Mouse (Mus musculus): ENCODE data around the gene Ctf2. TPM values are rescaled to one million over a fixed set of nuclear protein-coding genes. Genes with fewer than 3 reads are reported as not detected.

The Ctf2 gene
- polyA plus RNA-seq, 2 experiments, result 0.03 to 0.34 TPM

DNA sequence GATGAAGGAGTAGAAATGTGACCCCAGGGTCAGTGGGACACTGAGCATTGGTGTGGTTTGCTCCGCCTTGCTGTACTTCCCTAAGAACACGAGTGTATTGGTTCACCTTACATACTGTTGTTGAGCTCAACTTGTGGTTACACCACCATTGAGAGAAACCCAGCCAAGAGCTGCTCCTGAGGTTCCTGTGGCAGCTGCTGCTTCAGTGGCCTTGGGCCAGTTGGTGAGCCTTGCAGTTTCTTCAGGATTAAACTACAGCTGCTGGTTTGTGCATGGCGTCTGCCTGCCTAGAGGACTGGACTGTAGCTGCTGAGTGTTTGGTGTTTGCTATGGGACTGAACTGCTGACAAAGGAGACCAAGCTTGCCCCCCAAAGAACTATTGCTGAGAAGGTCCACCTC, 20.5 kb downstream of the Ctf2 start:
- no peak overlapping the region for H3K9ac ChIP-seq (ENCODE audit: low read depth, low read length, severe bottlenecking)
- peaks cover 23% of the 10 kb centered on the region for H3K36me3 ChIP-seq (ENCODE audit: control insufficient read depth, insufficient read depth, low read length)
- no peak for ATAC-seq (ENCODE audit: low FRiP score, low read depth)
- H3K4me1 ChIP-seq (ENCODE audit: control insufficient read depth, insufficient read depth, low read length), result peaks cover 43% of the 10 kb centered on the region
- DNase-seq (ENCODE audit: low spot score), result peak; percentile 38
- peak overlapping the region; percentile 96 for H3K27ac ChIP-seq (replicated peaks; ENCODE audit: low read depth, low read length)
- WGBS, result 67% methylated on average over 3 of the region's 3 CpGs
- TF ChIP-seq POLR2A (IDR thresholded peaks at IDR 0.05; ENCODE audit: borderline replicate concordance, extremely low read depth, insufficient read depth, insufficient read length), result no peak
- H3K4me3 ChIP-seq (replicated peaks; ENCODE audit: low read length), result no peak overlapping the region
- no peaks in the 10 kb centered on the region for H3K9me3 ChIP-seq (ENCODE audit: control insufficient read depth, low read length)
- H3K27me3 ChIP-seq (ENCODE audit: control insufficient read depth, insufficient read depth, low read length), result no peaks in the 10 kb centered on the region
- H3K4me2 ChIP-seq (replicated peaks; ENCODE audit: low read depth, low read length, severe bottlenecking), result peak overlapping the region; percentile 62

DNA sequence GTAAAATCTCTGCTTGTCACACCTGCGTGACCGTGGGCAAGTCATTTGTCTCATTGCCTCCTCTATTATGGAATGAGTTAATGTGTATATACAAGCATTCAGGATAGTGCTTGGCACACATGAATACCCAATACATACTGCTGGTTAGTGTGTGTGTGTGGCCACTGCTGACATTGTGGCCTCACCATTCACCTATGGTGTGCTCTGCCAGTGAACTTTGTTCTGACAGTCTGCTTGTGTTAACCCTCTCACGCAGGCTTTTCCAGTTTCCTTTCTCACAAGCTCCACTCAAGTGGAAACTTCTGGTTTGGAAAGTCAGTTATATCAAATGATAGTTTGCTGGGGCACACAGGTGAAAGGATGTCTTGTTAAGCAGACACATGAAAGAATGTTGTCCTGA, 20.9 kb downstream of the Ctf2 start:
- DNase-seq (ENCODE audit: low spot score), result no peak
- TF ChIP-seq POLR2A (IDR thresholded peaks at IDR 0.05; ENCODE audit: borderline replicate concordance, extremely low read depth, insufficient read depth, insufficient read length), result no peak
- H3K4me2 ChIP-seq (replicated peaks; ENCODE audit: low read depth, low read length, severe bottlenecking), result no peak overlapping the region
- no peak for ATAC-seq (ENCODE audit: low FRiP score, low read depth)
- peaks cover 24% of the 10 kb centered on the region for H3K36me3 ChIP-seq (ENCODE audit: control insufficient read depth, insufficient read depth, low read length)
- peaks cover 43% of the 10 kb centered on the region for H3K4me1 ChIP-seq (ENCODE audit: control insufficient read depth, insufficient read depth, low read length)
- 89% methylated on average over 3 of the region's 3 CpGs for WGBS
- peak overlapping the region; percentile 96 for H3K27ac ChIP-seq (replicated peaks; ENCODE audit: low read depth, low read length)
- H3K9me3 ChIP-seq (ENCODE audit: control insufficient read depth, low read length), result no peaks in the 10 kb centered on the region
- H3K4me3 ChIP-seq (replicated peaks; ENCODE audit: low read length), result no peak overlapping the region
- H3K27me3 ChIP-seq (ENCODE audit: control insufficient read depth, insufficient read depth, low read length), result no peaks in the 10 kb centered on the region
- no peak overlapping the region for H3K9ac ChIP-seq (ENCODE audit: low read depth, low read length, severe bottlenecking)

DNA sequence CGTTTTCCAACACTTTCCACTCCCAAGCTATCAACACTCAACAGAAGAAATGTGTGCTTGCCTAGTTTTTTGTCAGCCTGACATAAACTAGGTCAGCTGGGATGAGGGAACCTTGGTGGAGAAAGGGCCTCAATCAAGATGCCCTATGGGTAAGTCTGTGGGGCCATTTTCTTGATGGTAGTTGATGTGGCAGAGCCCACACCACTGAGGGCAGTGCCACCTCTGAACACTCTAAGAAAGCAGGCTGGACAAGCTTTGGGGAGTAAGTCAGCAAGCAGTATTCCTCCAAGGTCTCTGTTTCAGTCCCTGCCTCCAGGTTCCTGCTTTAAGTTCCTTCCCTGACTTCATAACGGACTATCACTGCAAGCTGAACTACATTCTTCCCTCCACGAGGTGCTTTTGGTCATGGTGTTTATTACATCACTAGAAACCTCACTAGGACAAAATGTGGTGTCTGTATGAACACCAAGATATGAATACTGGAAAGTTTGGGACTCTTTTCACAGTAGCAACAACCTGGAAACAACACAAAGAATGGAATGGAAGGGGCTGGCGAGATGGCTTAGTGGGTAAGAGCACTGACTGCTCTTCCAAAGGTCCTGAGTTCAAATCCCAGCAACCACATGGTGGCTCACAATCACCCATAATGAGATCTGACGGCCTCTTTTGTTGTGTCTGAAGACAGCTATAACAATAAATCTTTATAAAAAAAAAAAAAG, 22.5 kb downstream of the Ctf2 start:
- 74% methylated on average over 5 of the region's 5 CpGs for WGBS
- H3K27ac ChIP-seq (replicated peaks; ENCODE audit: low read depth, low read length), result peak overlapping the region; percentile 98
- no peak for TF ChIP-seq POLR2A (IDR thresholded peaks at IDR 0.05; ENCODE audit: borderline replicate concordance, extremely low read depth, insufficient read depth, insufficient read length)
- H3K4me2 ChIP-seq (replicated peaks; ENCODE audit: low read depth, low read length, severe bottlenecking), result peak overlapping the region; percentile 87
- H3K4me3 ChIP-seq (replicated peaks; ENCODE audit: low read length), result peak overlapping the region; percentile 83
- H3K27me3 ChIP-seq (ENCODE audit: control insufficient read depth, insufficient read depth, low read length), result no peaks in the 10 kb centered on the region
- H3K9ac ChIP-seq (ENCODE audit: low read depth, low read length, severe bottlenecking), result 0 out of 2 replicates have a peak overlapping the region, but pooled peaks have one; percentile 92
- ATAC-seq (ENCODE audit: low FRiP score, low read depth), result no peak
- H3K9me3 ChIP-seq (ENCODE audit: control insufficient read depth, low read length), result no peaks in the 10 kb centered on the region
- peaks cover 43% of the 10 kb centered on the region for H3K4me1 ChIP-seq (ENCODE audit: control insufficient read depth, insufficient read depth, low read length)
- no peak for DNase-seq (ENCODE audit: low spot score)
- H3K36me3 ChIP-seq (ENCODE audit: control insufficient read depth, insufficient read depth, low read length), result peaks cover 27% of the 10 kb centered on the region

DNA sequence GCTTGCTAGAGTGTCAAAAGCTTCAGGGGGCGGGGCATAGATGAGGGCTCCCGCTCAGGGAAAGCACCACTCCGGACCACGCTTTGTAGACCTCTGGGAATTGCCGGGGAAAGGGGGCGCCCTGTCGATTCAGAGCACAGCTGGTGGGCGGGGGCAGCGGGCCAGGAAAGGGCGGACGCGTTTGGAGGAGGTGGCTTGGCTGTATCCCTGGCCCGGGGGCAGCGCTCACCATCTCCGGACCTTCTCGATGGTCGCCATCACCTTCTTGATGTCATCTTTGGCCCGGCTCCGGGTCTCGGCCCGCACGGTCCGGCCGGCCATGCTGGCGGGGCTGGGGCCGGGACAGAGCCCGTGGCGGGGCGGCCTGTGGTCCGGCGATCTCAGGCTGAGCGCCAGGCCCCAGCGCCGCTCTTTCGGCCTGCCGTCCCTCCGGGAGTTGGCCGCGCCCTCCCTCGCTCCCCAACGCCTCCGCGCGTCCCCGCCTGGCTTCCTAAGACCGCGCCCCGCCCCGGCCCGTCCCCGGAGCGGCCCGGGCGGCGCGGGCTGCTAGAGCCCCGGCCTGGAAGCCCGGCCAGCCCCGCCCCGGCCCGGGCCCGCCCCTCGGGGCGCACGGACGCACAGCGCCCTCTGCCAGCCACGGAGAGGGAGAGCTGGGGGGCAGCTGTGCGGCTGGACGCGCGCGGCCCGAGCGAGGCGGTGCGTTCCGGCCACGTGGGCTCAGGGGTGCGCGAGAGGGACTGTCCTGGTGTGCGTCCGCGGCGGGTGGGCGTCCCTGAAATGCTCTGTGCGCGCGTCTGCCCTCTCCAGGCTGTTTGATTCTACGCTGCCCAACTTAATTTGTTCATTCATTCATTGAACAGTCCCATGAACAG, 23.5 kb downstream of the Ctf2 start, which contains the start of gene Bcl7c:
Gene Bcl7c, minus strand, starts transcription at position 727 of the 872 bp plus-strand sequence.
- peak; percentile 72 for ATAC-seq (ENCODE audit: low FRiP score, low read depth)
- DNase-seq (ENCODE audit: low spot score), result peak; percentile 93
- TF ChIP-seq POLR2A (IDR thresholded peaks at IDR 0.05; ENCODE audit: borderline replicate concordance, extremely low read depth, insufficient read depth, insufficient read length), result peak; percentile 36; the same call in 1 of the 2 replicates
- Histone ChIP-seq H3K4me2 (replicated peaks; ENCODE audit: low read depth, low read length, severe bottlenecking) (peak within 1 kb of the TSS; percentile 87), H3K27ac (replicated peaks; ENCODE audit: low read depth, low read length) (peak within 1 kb of the TSS; percentile 98), H3K9me3 (ENCODE audit: control insufficient read depth, low read length) (no peaks in the 10 kb centered on the region), H3K4me1 (ENCODE audit: control insufficient read depth, insufficient read depth, low read length) (peaks cover 36% of the 10 kb centered on the region), H3K27me3 (ENCODE audit: control insufficient read depth, insufficient read depth, low read length) (no peaks in the 10 kb centered on the region), H3K9ac (ENCODE audit: low read depth, low read length, severe bottlenecking) (peak within 1 kb of the TSS; percentile 92), H3K36me3 (ENCODE audit: control insufficient read depth, insufficient read depth, low read length) (peaks cover 36% of the 10 kb centered on the region), H3K4me3 (replicated peaks; ENCODE audit: low read length) (peak within 1 kb of the TSS; percentile 83)
- WGBS, result under 1% methylated on average over 65 of the region's 90 CpGs

DNA sequence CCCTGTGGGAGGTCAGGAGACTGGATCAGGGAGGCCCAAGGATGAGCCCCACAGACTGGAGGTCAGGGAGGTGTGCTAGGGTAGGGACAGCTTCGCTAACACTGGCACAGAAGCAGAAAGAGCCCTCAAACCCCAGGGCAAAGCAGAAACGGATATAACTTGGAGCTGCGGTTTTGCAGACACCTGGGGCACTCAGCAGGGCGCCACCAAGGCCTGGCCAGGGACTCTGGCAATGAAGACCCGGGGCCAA, 24.1 kb downstream of the Ctf2 start:
- ATAC-seq (ENCODE audit: low FRiP score, low read depth) (no peak), DNase-seq (ENCODE audit: low spot score) (no peak)
- peaks cover 35% of the 10 kb centered on the region for H3K4me1 ChIP-seq (ENCODE audit: control insufficient read depth, insufficient read depth, low read length)
- H3K9ac ChIP-seq (ENCODE audit: low read depth, low read length, severe bottlenecking), result peak overlapping the region; percentile 92
- H3K4me3 ChIP-seq (replicated peaks; ENCODE audit: low read length), result peak overlapping the region; percentile 83
- H3K27me3 ChIP-seq (ENCODE audit: control insufficient read depth, insufficient read depth, low read length), result no peaks in the 10 kb centered on the region
- peak overlapping the region; percentile 98 for H3K27ac ChIP-seq (replicated peaks; ENCODE audit: low read depth, low read length)
- H3K9me3 ChIP-seq (ENCODE audit: control insufficient read depth, low read length), result no peaks in the 10 kb centered on the region
- peaks cover 42% of the 10 kb centered on the region for H3K36me3 ChIP-seq (ENCODE audit: control insufficient read depth, insufficient read depth, low read length)
- no peak for TF ChIP-seq POLR2A (IDR thresholded peaks at IDR 0.05; ENCODE audit: borderline replicate concordance, extremely low read depth, insufficient read depth, insufficient read length)
- H3K4me2 ChIP-seq (replicated peaks; ENCODE audit: low read depth, low read length, severe bottlenecking), result peak overlapping the region; percentile 87
- WGBS, result 3% methylated on average over 5 of the region's 5 CpGs
